Mouse (Mus musculus): ENCODE data around the gene Thumpd1. TPM values are rescaled to one million over a fixed set of nuclear protein-coding genes. Genes with fewer than 3 reads are reported as not detected.

The Thumpd1 gene
- polyA plus RNA-seq, 1 experiment from 2014 or later, result 54.1 TPM

Other genes with a start within 250 kb of the Thumpd1 start
- gene Umod, start 241.5 kb downstream of the Thumpd1 start, polyA plus RNA-seq (2014; fragmentation: Nextera tagmentation; extraction: Ambion mirVana), result not detected in 2 replicates
- gene Acsm5, start 201.3 kb downstream of the Thumpd1 start, polyA plus RNA-seq (2014; fragmentation: Nextera tagmentation; extraction: Ambion mirVana), result not detected in 2 replicates
- not detected in 2 replicates for gene Pdilt, start 197.3 kb downstream of the Thumpd1 start, polyA plus RNA-seq (2014; fragmentation: Nextera tagmentation; extraction: Ambion mirVana)
- gene Acsm2, start 166.5 kb downstream of the Thumpd1 start, polyA plus RNA-seq (2014; fragmentation: Nextera tagmentation; extraction: Ambion mirVana), result not detected in 2 replicates
- gene Acsm1, start 113.8 kb downstream of the Thumpd1 start, polyA plus RNA-seq (2014; fragmentation: Nextera tagmentation; extraction: Ambion mirVana), result not detected in 2 replicates
- gene Acsm4, start 30.8 kb downstream of the Thumpd1 start, polyA plus RNA-seq (2014; fragmentation: Nextera tagmentation; extraction: Ambion mirVana), result not detected in 2 replicates
- gene Acsm3, start 40.1 kb upstream of the Thumpd1 start, polyA plus RNA-seq (2014; fragmentation: Nextera tagmentation; extraction: Ambion mirVana), result 0.11 and 1.2 TPM in 2 replicates
- 16.2 and 19.0 TPM in 2 replicates for gene Rexo5, start 73.2 kb upstream of the Thumpd1 start, polyA plus RNA-seq (2014; fragmentation: Nextera tagmentation; extraction: Ambion mirVana)
- gene Eri2, start 73.3 kb upstream of the Thumpd1 start, polyA plus RNA-seq (2014; fragmentation: Nextera tagmentation; extraction: Ambion mirVana), result 16.3 and 16.5 TPM in 2 replicates
- 9.4 and 11.2 TPM in 2 replicates for gene Lyrm1, start 175.1 kb upstream of the Thumpd1 start, polyA plus RNA-seq (2014; fragmentation: Nextera tagmentation; extraction: Ambion mirVana)
- gene Dcun1d3, start 175.5 kb upstream of the Thumpd1 start, polyA plus RNA-seq (2014; fragmentation: Nextera tagmentation; extraction: Ambion mirVana), result 3.4 and 6.2 TPM in 2 replicates

Measured in heart, embryonic 11.5 days (tissue).